Mouse (Mus musculus): Measurements from ENCODE around the gene Fancc.
A peak's percentile ranks its signal among the peaks of the same experiment; 100 is the strongest.

Gene Fancc

DNA sequence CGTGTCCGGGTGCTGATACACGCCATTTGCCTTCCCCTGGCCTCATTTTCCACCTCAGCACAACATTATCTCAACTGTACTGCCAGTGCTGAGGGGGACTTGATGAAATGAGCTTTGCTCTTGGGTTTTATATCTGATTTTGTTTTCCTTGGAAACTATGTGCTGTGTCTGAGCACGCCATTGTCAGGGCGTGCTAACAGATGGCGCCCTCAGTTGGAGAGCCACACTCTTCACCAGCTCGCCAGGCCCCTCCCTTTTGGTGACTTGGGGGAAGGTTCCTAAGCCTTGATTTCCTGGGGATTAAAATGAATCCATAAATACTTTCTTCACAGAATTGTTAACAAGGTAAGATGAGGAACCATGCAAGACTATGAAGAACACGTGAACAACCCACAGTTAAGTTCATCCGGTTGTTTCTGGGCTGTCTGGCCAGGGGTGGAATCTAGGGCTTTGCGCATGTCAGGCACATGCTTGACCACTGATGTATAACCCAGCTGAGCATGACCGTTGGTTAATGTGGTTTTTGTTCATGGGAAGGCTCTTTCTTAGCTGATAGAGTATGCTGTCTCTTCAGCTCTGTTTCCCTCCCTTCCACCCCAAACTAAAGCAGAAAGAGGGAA, 210.5 kb downstream of the Fancc start:
- no peak for DNase-seq

DNA sequence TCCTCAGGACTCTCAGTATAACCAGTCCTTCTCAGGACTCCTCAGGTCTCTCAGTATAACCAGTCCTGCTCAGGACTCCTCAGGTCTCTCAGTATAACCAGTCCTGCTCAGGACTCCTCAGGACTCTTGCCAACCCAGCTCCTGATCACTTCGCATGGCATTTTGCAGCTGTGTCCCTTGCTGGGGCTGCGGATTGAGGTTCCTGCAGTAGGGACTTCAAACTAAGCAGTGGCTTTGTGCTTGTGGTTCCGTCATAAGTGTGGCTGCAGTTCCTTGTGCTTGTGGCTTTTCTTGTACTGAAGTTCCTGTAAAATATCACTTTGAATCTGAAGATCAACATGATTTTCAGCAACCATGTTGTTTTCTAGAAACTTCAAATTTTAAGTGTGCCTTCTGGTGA, 212.3 kb downstream of the Fancc start:
- DNase-seq = no peak

DNA sequence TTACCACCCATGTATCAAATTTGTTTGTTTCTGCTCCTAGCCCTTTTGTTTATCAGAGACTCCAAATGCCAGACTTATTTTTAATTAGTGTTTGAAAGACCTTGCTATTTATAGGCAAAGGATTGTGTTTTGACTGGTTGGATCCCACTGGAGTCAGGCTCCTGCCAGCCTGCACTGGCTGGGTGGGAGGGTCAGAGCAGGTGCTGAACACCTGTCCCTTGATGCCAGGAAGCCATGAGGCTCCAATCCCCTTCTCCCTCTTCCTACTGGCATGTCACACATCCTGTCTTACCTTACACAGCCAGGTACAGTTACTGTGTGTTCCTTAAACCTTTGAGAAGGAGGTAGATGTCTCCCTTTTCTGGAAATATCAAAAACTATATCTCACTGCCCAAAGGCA, 213.8 kb downstream of the Fancc start:
- no peak for DNase-seq

DNA sequence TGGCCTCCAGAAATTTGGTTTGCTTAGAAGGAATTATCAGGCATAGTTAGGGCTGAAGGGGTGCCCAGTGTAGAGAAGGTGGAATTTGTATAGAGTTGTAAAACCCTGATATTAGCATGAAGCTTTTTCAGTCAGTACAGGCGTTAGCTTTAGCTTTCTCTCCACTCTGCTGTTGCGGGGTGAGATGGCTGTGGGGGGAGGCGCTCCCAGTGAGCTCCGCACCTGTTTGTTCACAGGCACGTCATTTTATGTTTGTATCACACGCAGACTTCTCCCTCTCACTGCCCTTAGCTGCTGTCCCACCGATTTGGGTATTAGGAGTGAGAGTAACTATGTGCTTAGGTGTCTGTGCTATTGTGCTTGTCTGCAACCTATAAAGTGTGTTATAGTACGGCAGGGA, 215.9 kb downstream of the Fancc start:
- DNase-seq = no peak

DNA sequence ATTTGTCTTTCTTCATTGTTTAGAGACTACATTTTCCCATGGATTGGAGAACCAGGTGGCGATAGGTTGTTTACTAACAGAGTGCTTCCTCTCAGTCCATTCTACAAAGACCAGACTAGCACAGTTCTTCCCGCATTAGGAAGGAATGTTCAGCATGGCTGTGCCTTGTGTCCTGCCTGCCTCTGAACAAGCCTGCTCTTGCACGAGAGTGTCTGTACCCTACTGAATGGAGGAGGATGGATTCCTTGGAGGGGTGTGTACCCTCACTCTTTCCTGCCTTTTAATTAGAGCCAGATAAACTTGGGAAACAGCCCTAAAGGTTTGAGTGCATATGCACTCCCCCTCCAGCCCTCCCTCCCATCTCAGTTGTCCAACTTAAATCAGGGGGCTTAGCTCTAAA, 216.7 kb downstream of the Fancc start:
- peak in 1 of 2 experiments; percentile 34 for DNase-seq

DNA sequence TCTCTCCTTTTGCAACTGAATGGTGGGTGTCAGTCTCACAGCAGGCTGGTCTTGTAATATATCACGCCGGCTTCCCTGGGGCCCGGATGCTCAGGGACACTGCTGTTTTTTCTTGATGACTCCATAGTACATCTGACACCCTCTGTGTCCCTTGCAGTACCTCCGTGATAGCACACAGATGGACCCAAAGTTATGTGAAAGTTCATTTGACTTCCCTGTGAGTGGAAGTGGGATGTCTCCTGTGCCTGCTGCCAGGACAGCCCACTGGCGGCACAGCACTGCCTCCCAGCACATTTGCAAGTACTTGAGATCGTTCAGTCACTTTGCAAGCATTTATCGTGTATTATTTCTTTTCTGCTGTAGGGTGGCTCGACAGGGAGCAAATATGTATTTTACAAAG, 217.3 kb downstream of the Fancc start:
- DNase-seq = no peak

DNA sequence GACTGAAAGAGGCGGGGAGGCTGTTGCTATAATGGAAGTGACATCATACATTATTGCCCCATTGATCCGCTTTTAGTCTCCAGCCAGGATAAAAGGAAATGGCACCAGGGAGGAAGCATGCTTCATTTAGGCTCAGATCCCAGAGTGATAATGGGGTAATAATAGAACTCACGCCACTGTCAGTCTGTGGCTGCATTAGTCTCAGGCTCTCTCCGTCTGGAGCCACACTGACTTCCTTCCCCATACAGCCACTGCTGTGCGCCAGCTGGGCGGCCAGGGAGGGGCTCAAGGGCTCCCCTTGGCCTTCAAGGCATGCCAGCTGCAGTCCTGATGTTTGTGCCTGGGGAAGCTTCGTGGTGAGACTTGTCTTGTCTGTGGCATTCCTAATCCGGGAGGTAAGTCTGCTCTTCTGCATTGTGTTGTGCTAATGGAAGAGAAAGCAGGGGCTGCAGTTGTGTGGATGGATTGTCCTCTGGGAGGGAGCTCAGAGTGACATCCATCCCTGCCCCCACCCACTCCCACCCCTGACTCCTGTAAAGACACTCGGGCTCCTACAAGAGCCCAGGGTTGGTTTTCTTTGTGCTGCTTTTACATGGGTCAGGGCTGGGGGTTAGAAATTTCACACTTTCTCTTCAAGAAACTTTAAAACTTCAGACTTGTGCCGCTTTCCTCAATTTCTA, 218.1 kb downstream of the Fancc start:
- DNase-seq = peak; percentile 70 to 79

DNA sequence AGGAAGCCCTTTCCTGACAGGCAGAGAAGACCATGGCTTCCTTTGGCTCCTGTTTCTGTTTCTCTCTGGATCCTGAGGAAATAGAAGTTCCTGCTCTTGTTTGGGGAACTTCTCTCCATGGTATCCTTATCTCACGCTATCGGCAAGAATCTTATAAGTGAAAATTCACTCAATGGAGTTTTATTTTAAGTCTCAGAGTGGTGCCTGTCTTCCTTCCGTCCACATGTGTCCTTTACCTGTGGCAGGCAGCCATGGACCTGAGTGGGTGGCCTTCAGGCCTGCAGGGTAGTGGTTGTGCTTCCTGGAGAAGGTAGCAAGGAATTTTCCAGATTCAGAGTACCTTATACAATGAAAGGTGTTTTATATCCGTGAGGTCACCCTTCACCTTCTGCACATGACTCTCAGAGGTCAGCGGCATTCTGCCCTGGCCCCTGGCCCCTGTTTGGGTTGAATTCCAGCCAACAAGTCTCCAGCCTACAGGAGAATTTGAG, 218.9 kb downstream of the Fancc start:
- peak in 1 of 2 experiments; percentile 37 for DNase-seq

DNA sequence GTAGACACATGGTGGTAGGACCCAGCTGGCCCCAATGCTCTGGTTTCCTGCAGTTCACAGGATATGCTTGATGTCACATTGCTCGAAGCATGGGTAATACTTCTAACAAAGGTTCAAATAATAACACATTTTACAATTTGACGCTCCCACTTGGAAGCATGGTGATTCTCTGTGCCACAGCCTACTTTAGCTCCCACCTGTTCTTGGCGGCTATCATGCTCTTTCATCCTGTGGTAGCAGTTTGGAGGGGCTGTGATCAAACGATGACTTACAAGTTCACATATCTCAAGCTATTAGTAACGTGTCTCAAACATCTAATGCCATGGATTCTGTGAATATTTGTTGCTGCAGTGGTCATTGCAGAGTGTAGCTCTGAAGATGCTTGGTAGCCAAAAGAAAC, 219.8 kb downstream of the Fancc start:
- DNase-seq = no peak

DNA sequence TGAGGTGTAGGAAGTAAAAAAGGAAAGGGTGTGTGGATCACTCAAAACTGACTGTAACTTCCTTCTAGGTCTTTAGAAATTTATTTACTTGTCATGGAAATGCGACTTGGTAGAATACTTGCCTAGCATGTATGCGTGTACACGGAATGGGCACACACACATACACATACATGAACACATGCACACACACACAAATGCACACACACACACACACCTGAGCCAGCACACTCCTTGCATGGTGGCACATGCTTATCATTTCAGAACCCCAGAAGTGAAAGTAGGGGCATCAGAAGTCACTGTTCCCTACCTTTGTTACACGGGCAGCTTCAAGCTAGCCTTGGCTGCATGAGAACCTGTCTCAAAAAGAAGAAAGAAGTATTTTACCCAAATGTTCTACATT, 220.7 kb downstream of the Fancc start:
- DNase-seq = no peak

DNA sequence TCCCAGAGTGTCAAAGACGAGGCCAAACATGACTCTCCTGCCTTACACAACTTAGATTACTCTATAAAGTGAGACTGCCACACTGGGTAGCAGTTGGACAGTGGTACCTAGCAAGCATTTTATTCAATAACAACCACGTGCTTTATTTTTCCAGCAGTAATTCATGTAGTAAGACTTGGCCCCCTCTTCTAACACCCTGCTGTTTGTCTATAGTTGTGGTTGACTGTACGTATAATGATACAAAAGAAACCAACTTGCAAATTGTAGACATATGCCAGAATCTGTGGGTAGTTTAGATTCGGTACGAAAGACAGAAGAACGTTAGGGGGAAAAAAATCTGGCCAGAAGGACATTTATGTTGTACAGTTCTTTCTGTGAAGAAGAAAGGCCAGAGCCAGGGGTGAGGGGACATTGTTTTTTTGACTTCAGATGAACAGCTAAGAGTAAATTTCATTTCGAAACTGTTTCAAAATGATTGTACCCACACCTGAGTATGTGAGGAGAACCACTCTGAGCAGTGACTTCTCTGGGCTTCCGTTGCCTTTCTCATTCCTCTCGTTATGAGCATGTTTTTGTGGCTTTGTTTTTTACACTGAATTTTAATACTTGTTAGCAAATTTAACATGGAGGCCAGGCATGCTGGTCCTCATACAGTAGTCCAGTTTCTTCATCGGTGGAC, 222.5 kb downstream of the Fancc start:
- DNase-seq = no peak

DNA sequence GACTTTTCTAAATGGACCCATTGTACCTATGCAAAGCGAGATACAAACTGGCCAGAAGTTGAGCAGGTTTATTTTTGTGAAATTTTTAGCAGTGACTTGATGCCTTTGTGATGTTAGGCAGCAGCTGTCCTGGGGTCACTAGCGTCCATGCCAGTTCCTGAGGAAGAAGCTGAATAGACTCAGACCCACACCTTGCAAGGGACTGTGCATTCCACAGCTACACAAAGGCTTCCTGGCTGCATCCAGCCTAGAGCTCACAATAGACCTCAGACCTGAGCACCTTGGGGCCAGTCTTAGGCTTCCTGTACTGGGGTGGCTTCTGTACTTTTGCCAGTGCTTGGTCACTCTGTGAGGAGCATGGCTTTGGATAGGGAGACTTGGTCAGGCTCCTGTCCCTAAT, 223.2 kb downstream of the Fancc start:
- no peak for DNase-seq

DNA sequence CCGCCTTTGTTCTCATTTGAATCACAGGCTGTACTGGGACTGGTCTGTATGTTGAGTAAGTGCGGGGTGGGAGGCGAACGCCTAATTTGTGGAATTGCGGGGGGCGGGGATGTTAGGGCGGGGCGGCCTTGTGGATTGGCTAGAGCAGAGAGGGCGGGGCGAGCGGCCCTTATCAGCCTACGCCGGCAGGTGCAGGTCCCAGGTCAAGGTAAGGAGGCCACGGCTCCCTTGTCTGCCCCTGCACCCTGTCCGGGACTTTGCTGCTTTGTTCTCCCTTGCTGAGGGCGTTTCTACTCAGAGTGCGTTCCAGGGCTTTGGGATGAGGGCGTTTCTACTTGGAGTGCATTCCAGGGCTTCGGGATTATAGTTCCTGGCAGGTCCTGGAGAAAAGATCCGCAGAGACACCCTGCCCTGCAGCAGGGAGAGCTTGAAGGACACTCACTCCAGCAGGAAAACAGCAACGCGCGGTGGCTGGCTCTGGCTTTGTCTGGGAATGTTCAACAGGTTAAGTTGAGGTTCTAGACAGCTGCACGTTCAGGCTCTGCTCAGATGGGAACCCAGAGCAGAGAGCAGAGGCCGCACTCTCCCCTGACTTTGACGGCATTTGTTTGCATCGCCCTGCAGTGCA, 224.4 kb downstream of the Fancc start:
- DNase-seq = peak; percentile 88 to 91

DNA sequence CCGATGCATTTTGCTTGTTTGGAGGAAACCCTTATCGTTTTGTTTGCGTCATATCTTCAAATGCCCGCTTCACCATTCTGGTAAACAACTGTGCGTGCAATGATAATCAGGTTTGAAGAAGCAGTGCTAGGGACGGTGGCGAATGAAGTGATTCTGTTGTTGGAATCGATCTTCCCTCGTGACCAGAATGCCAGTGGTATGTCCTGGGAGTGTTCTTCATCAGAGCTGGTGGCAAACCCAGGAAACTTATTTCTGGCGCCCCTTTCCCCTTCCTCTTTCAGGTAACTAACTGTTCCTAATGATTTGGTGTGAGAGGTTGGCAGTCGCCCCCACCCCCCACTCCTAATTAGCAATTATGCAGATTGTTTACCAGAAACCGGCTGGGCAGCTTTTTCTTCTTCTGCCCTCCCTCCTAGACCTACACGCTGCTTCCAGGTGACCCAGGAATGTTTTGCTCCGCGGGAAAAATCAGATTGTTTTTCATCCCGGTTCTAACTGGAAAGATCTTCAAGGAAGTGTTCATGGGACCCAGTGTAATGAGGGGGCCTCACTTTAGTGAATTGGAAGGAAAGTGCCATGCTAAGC, 225.0 kb downstream of the Fancc start:
- no peak for DNase-seq

DNA sequence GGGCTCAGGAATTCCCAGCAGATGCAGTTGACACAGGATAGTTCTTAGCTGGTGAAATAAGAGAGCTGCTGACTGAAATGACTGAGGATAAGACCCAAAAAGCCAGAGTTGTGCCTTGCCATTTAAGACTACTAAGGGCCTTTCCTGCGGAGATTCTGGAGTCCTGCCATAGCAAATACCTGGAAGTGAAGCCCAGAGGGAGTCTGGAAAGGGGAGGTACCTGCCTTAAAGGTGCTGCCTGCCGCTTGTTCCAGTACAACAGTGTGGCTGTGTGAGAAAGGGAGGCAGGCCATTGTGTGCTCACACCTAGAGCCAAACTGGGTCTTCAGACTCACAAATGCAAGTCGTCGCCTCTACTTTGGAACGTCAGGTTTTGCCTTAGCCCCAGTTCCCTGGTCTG, 226.9 kb downstream of the Fancc start:
- DNase-seq = peak; percentile 67 to 80

DNA sequence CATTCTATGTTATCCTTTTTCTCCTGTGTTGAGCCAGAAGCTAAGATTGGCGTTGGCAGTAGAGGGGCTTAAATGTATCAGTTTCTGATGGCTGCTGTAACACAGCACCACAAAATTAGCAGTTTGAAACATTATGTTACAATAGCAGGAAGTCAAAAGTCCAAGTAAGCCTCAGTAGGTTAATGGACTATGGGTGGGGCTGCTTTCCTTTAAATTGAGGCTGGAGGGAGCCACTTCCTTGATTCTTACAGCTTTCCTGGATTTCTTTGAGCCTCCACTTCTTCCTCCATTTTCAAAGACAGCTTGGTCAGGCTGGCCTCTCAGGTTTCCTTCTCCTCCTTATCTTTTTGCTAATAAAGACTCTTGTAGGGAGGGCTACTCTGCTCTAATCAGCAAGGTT, 228.3 kb downstream of the Fancc start:
- no peak for DNase-seq

DNA sequence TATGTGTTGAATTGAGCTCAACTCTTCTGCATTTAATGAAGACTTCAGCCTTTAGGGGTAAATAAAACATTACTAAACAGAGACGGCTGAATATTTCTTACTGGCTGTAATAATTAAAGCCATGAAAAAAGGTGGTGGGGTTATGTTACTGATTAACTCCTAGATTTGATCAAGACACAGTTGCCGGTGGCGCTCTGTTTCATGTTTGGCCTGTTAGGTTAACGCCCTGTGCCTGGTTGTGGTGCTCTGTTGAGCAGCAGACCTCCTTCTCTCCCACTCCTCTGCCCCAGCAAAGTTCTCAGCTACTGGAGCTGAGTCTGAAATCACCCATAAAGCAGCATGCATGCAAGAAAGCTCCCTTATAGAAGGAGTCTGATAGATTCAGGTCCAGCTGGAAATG, 228.7 kb downstream of the Fancc start:
- no peak for DNase-seq

DNA sequence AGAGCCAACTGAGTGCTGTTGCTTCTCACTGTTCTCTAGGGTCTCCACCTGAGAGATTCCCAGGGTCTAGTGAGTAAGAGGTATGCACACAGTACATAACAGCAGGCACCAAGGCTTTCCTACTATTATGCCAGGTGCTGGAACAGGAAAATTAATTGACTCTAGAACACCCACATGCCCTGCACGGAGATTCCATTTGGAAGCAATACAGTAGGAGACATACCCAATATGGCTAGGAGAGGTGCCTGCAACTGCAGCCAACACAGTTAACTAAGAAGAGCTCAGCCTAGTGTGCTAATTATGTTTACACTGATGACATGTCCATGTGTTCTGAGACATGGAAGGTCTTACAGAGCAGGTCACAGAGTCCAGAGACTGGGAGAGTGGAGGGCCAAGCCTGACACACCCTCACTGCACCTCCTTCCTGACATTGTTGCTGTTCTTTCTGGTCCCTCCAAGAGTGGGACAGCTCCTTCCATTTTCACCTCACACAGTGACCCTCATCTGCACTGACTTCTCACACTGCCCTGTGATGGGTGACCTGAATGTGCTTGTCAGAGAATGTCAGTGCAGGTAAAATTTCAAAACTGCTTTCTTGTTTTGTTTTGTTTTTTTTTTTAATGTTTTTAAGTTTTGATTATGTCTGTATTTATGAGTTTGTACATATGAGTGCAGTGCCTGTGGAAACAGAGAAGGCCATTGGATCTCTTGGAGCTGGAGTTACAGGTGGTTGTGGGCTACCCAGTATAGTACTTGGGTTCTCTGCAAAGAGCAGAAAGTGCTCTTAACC, 234.7 kb downstream of the Fancc start:
- DNase-seq = no peak

DNA sequence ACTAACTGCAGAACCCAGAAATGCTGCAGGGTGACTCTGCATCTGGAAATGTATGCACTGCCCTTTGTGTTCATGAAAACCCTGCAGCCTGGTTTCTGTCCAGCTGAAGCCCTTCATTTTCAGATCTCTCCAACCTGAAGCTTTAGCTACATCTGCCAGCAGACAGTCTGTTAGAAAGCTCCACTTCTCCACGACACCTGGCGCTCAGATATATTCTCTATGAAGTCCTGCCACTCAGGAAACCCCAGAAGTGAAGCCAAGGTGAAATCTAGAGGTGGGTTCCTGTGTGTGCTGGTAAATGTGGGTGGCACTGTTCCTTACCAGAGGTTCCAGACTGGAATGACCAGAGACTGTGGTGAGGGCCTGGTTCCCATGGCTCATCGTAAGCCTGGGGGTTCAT, 235.4 kb downstream of the Fancc start:
- DNase-seq = no peak

DNA sequence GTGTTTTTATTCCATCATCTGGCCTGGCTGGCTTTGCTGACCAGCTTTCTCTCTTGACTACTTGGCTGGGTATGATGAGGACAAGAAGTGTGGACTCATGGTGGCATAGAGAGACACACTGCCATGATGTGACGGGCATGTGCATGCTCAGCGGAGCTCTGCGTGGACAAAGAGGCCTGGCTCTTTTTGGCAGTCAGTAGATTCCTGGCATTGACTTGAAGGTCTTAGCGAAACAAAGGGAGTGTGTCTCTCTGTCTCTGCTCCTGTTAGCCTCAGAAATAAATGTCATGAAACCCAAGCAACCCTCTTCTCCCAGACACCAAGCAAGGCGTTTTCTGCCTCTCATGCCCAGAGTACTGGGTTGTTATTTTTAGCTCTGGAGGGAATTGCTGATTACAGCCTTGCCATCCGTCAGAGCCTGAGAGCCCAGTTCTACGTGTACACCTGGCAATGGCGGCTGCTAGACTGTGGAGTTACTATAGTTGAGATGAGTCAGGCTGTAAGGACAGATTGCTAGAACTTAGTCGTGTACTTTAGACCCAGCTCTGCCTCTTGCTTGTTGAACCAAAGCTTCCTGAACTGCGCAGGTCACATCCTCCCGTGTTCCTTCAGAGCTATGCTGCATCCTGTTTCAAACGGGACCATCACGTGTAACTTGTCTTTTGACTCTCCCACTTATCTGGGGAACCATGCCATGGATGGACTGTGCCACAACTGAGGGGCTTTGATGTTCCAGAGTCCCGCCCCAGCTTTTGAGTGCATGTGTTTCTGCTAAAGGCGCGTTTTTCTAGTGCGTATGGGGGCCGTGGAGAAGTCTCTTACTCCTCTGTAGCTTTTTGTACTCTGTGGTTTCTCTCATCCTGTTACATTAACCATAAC, 236.1 kb downstream of the Fancc start:
- peak in 1 of 2 experiments; percentile 28 for DNase-seq

DNA sequence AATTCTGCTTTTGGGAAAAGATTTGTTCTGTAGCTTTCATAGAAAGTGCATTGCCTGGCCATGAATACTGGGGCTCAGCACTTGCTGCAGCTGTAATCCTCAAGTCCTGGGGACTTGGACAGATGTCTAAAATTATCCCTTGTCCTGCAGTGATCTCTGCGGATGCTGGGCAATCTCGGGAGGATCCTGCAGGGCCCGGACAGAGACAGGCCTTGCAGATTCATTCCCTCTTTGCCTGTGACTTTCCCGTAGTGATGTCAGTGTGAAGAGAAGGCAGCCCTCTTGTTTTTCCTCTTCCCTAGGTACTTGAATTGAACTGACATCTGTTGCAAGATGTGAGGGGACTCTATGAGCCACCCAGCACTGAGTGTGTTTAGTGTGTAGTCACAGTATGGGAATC, 236.9 kb downstream of the Fancc start:
- DNase-seq = no peak
